Mouse (Mus musculus): ENCODE results near the gene Gm7929.
"Not testable (repeated sequence)": the region's sequence is repeated elsewhere in the genome, so short reads cannot be mapped to it uniquely, and the experiment has no call there.

The Gm7929 gene

DNA sequence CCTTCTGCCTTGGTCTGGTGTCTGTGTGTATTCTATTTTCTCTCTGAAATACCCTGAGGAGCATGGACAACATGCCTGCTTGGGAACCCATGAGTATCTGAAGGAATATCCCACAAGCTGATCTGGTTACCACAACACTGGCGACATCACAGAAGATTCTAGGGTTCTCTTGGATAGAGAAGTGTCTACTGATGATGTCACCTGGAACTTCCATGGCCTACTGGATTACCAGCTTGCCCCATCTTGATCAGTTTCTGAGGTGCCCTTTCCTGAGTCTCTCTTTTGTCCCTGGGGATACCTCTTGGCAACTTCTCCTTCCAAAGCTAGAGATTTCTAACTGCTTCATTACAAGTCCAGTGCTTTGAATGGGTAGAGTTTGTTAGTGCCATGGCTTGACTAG, at the start of gene Gm7929:
Gene Gm7929, minus strand, starts transcription at position 101 of the 400 bp plus-strand sequence.
- DNase-seq (ENCODE audit: low read depth, low spot score), result not testable (repeated sequence)

DNA sequence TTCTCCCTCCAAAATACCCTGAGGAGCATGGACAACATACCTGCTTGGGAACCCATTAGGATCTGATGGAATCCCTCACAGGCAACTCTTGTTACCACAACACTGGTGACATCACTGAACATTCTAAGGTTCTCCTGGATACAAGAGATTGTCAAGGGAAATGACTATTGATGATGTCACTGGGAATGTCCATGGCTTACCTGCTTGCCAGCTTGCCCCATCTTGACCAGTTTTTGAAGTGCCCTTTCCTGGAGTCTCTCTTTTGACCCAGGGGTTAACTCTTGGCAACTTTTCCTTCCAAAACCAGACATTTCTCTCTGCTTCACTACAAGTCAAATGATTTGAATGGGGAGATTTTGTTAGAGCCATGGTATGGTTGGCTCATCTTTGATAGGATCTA, 21.9 kb upstream of the Gm7929 start, which contains the start of gene Gm47189:
Gene Gm47189, minus strand, starts transcription at position 101 of the 400 bp plus-strand sequence.
- not testable (repeated sequence) for DNase-seq (ENCODE audit: low read depth, low spot score)

- DNase-seq (ENCODE audit: low read depth, low spot score), result not testable (repeated sequence)
Measured at GRCm38 (mm10) chr14:41755931-41756330, 5.5 kb upstream of the Gm7929 start.

DNA sequence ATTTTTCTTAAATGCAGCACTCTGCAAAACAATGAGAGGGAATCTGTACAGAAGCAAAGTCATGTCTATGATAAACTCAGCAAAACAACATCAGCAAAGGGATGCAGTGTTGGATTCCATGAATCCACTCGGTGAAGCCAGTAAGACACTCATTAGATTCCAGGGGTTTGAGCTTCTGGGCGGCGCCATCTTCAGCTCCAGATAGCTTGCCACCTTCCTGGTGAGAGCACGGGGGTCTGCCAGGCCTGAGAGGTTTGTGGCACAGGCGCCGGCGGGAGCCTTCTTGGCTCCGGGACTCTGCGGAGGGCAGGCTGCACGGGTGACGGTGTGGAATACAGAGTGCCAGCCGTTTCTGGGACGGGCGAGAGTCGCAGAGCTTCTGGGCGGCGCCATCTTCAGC, 27.0 kb downstream of the Gm7929 start:
- not testable (repeated sequence) for DNase-seq (ENCODE audit: low read depth, low spot score)

GRCm38 (mm10) chr14:41717180-41717579, 33.2 kb downstream of the Gm7929 start:
- not testable (repeated sequence) for DNase-seq (ENCODE audit: low read depth, low spot score)

DNA sequence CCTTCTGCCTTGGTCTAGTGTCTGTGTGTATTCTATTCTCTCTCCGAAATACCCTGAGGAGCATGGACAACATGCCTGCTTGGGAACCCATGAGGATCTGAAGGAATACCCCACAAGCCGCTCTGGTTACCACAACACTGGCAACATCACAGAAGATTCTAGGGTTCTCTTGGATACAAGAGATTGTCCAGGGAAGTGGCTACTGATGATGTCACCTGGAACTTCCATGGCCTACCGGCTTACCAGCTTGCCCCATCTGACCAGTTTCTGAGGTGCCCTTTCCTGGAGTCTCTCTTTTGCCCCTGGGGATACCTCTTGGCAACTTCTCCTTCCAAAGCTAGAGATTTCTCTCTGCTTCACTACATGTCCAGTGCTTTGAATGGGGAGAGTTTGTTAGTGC, 48.6 kb downstream of the Gm7929 start, which contains the start of gene Gm8068:
Gene Gm8068, minus strand, starts transcription at position 101 of the 400 bp plus-strand sequence.
- not testable (repeated sequence) for DNase-seq (ENCODE audit: low read depth, low spot score)

Measured in WW6 (cell line).